Mouse (Mus musculus): ENCODE results near the gene Krtap5-3. TPM values are rescaled to one million over a fixed set of nuclear protein-coding genes. Genes with fewer than 3 reads are reported as not detected.
"Not testable (repeated sequence)": the region's sequence is repeated elsewhere in the genome, so short reads cannot be mapped to it uniquely, and the experiment has no call there.

The Krtap5-3 gene
- polyA plus RNA-seq, 1 experiment: not detected

GRCm38 (mm10) chr7:142190289-142190688 is 10.9 kb upstream of the Krtap5-3 start, which contains the start of gene Gm10153:
TSS of gene Gm10153 (minus strand) at chr7:142190389.
- Histone ChIP-seq H3K27me3 (ENCODE audit: control insufficient read depth, insufficient read depth, insufficient read length) (peaks cover 10% of the 10 kb centered on the region), H3ac (ENCODE audit: control insufficient read depth, insufficient read length) (no peak within 1 kb of the TSS), H3K36me3 (ENCODE audit: control insufficient read depth, insufficient read depth) (no peaks in the 10 kb centered on the region), H3K4me3 (no peak within 1 kb of the TSS), H3K4me2 (ENCODE audit: low read depth) (no peak within 1 kb of the TSS), H3K79me2 (ENCODE audit: control insufficient read depth, insufficient read depth) (no peaks in the 10 kb centered on the region)
- TF ChIP-seq POLR2AphosphoS2 (IDR thresholded peaks at IDR 0.05; ENCODE audit: insufficient read length, low read depth) (no peak), E2F4 (IDR thresholded peaks at IDR 0.05; ENCODE audit: insufficient read depth) (no peak), MAX (IDR thresholded peaks at IDR 0.05; ENCODE audit: low read depth) (no peak), TCF3 (IDR thresholded peaks at IDR 0.05; ENCODE audit: insufficient read length, low read depth) (no peak), MYOD1 (IDR thresholded peaks at IDR 0.05; ENCODE audit: control insufficient read depth in 1 of 3, insufficient read length in 2 of 3, low read depth in 2 of 3) (no peak), REST (IDR thresholded peaks at IDR 0.05; ENCODE audit: insufficient read depth, insufficient read length) (no peak), TCF12 (IDR thresholded peaks at IDR 0.05; ENCODE audit: insufficient read depth, poor library complexity, severe bottlenecking) (no peak)

- peaks cover 4% of the 10 kb centered on the region for H3K27me3 ChIP-seq (ENCODE audit: control insufficient read depth, insufficient read depth, insufficient read length)
- no peaks in the 10 kb centered on the region for H3K79me2 ChIP-seq (ENCODE audit: control insufficient read depth, insufficient read depth)
- TF ChIP-seq TCF12 (IDR thresholded peaks at IDR 0.05; ENCODE audit: insufficient read depth, poor library complexity, severe bottlenecking) (no peak), POLR2A (IDR thresholded peaks at IDR 0.05; ENCODE audit: insufficient read length, low read depth) (no peak), USF1 (IDR thresholded peaks at IDR 0.05; ENCODE audit: low read depth) (no peak), CEBPB (IDR thresholded peaks at IDR 0.05; ENCODE audit: insufficient read depth, poor library complexity, severe bottlenecking) (no peak), SRF (IDR thresholded peaks at IDR 0.05; ENCODE audit: control insufficient read depth, insufficient read length, low read depth) (no peak), E2F4 (IDR thresholded peaks at IDR 0.05; ENCODE audit: insufficient read depth) (no peak), MYOD1 (IDR thresholded peaks at IDR 0.05; ENCODE audit: control insufficient read depth in 1 of 3, insufficient read length in 2 of 3, low read depth in 2 of 3) (no peak), POLR2AphosphoS2 (IDR thresholded peaks at IDR 0.05; ENCODE audit: insufficient read length, low read depth) (no peak), REST (IDR thresholded peaks at IDR 0.05; ENCODE audit: insufficient read depth, insufficient read length) (no peak), TCF3 (IDR thresholded peaks at IDR 0.05; ENCODE audit: insufficient read length, low read depth) (no peak), MAX (IDR thresholded peaks at IDR 0.05; ENCODE audit: low read depth) (no peak), MYOG (IDR thresholded peaks at IDR 0.05; ENCODE audit: control insufficient read depth in 1 of 3, insufficient read depth in 1 of 3, insufficient read length in 2 of 3, low read depth in 2 of 3) (no peak)
- no peak overlapping the region for H3K4me2 ChIP-seq (ENCODE audit: low read depth)
- H3K36me3 ChIP-seq (ENCODE audit: control insufficient read depth, insufficient read depth): no peaks in the 10 kb centered on the region
- no peak overlapping the region for H3ac ChIP-seq (ENCODE audit: control insufficient read depth, insufficient read length)
- H3K4me3 ChIP-seq: no peak overlapping the region
Measured at GRCm38 (mm10) chr7:142198748-142199147, 2.4 kb upstream of the Krtap5-3 start.

- Histone ChIP-seq H3K79me2 (ENCODE audit: control insufficient read depth, insufficient read depth) (no peaks in the 10 kb centered on the region), H3K4me3 (no peak overlapping the region), H3K27me3 (ENCODE audit: control insufficient read depth, insufficient read depth, insufficient read length) (peaks cover 2% of the 10 kb centered on the region), H3K36me3 (ENCODE audit: control insufficient read depth, insufficient read depth) (no peaks in the 10 kb centered on the region), H3K4me2 (ENCODE audit: low read depth) (no peak overlapping the region), H3ac (ENCODE audit: control insufficient read depth, insufficient read length) (no peak overlapping the region)
- no peak for TF ChIP-seq POLR2A (IDR thresholded peaks at IDR 0.05; ENCODE audit: insufficient read length, low read depth)
Measured at GRCm38 (mm10) chr7:142205488-142205887, 4.3 kb downstream of the Krtap5-3 start.

GRCm38 (mm10) chr7:142206891-142207290 is 5.7 kb downstream of the Krtap5-3 start:
- H3ac ChIP-seq (ENCODE audit: control insufficient read depth, insufficient read length); H3K27me3 ChIP-seq (ENCODE audit: control insufficient read depth, insufficient read depth, insufficient read length); H3K79me2 ChIP-seq (ENCODE audit: control insufficient read depth, insufficient read depth); H3K4me2 ChIP-seq (ENCODE audit: low read depth); H3K36me3 ChIP-seq (ENCODE audit: control insufficient read depth, insufficient read depth); H3K4me3 ChIP-seq: not testable (repeated sequence)

- H3K4me2 ChIP-seq (ENCODE audit: low read depth): no peak within 1 kb of the TSS
- H3ac ChIP-seq (ENCODE audit: control insufficient read depth, insufficient read length): no peak within 1 kb of the TSS
- H3K36me3 ChIP-seq (ENCODE audit: control insufficient read depth, insufficient read depth): no peaks in the 10 kb centered on the region
- TF ChIP-seq MYOG (IDR thresholded peaks at IDR 0.05; ENCODE audit: control insufficient read depth in 1 of 3, insufficient read depth in 1 of 3, insufficient read length in 2 of 3, low read depth in 2 of 3) (no peak), REST (IDR thresholded peaks at IDR 0.05; ENCODE audit: insufficient read depth, insufficient read length) (no peak), TCF12 (IDR thresholded peaks at IDR 0.05; ENCODE audit: insufficient read depth, poor library complexity, severe bottlenecking) (no peak), POLR2AphosphoS2 (IDR thresholded peaks at IDR 0.05; ENCODE audit: insufficient read length, low read depth) (no peak), POLR2A (IDR thresholded peaks at IDR 0.05; ENCODE audit: insufficient read length, low read depth) (no peak), E2F4 (IDR thresholded peaks at IDR 0.05; ENCODE audit: insufficient read depth) (no peak)
- no peaks in the 10 kb centered on the region for H3K27me3 ChIP-seq (ENCODE audit: control insufficient read depth, insufficient read depth, insufficient read length)
- H3K79me2 ChIP-seq (ENCODE audit: control insufficient read depth, insufficient read depth): no peaks in the 10 kb centered on the region
- H3K4me3 ChIP-seq: no peak within 1 kb of the TSS
Measured at GRCm38 (mm10) chr7:142211559-142211958, 10.4 kb downstream of the Krtap5-3 start, which contains the start of gene Gm7579. TSS of gene Gm7579 (plus strand) at chr7:142211859.

GRCm38 (mm10) chr7:142212136-142212535 is 11.0 kb downstream of the Krtap5-3 start:
- not testable (repeated sequence) for H3K36me3 ChIP-seq (ENCODE audit: control insufficient read depth, insufficient read depth); H3K27me3 ChIP-seq (ENCODE audit: control insufficient read depth, insufficient read depth, insufficient read length); H3ac ChIP-seq (ENCODE audit: control insufficient read depth, insufficient read length); H3K4me3 ChIP-seq; H3K79me2 ChIP-seq (ENCODE audit: control insufficient read depth, insufficient read depth); H3K4me2 ChIP-seq (ENCODE audit: low read depth)

Data from myocyte (in vitro differentiated cells).